Mouse (Mus musculus) kidney, adult 2 months (tissue): Measurements from ENCODE around the gene Gsap. TPM values are rescaled to one million over a fixed set of nuclear protein-coding genes. Genes with fewer than 3 reads are reported as not detected.

Experiments
- DNase-seq: peaks from one replicate; pipeline ENCODE4 v3.0.0; 2021
- H3K27ac ChIP-seq: fragments of 200-500 bp; 2 replicates; pipeline ENCODE4 v1.5.1; 2012; ENCODE audit warnings: low read depth, low read length, control low read depth, inconsistent platforms; ENCODE audit not compliant: insufficient read depth
- H3K27me3 ChIP-seq: fragments of 200-500 bp; replicated peaks from 2 replicates; pipeline ENCODE4 v1.6.1; 2012; ENCODE audit warnings: mild to moderate bottlenecking, moderate library complexity, low read length, inconsistent platforms; ENCODE audit not compliant: control insufficient read depth, insufficient read depth
- H3K36me3 ChIP-seq: fragments of 200-500 bp; 2 replicates; pipeline ENCODE4 v1.6.1; 2012; ENCODE audit warnings: mild to moderate bottlenecking, moderate library complexity, low read length, inconsistent platforms; ENCODE audit not compliant: control insufficient read depth, insufficient read depth
- H3K4me1 ChIP-seq: fragments of 200-500 bp; 2 replicates; pipeline ENCODE4 v1.6.1; 2011; ENCODE audit warnings: low read length; ENCODE audit not compliant: control insufficient read depth, insufficient read depth
- H3K4me3 ChIP-seq: fragments of 200-500 bp; 2 replicates; pipeline ENCODE4 v1.5.1; 2011; ENCODE audit warnings: mild to moderate bottlenecking, low read depth, low read length, control low read depth; ENCODE audit not compliant: insufficient read depth
- CTCF ChIP-seq: fragments of 200-500 bp; conservative IDR thresholded peaks from 2 replicates; pipeline ENCODE4 v1.5.1; 2011; ENCODE audit warnings: low read depth, mild to moderate bottlenecking, control low read depth, low read length, moderate library complexity, mixed read lengths; ENCODE audit not compliant: insufficient read depth, insufficient read length
- POLR2A ChIP-seq: fragments of 200-500 bp; IDR thresholded peaks from one replicate; pipeline ENCODE4 v1.6.1; 2011; ENCODE audit warnings: low read depth, low read length, control low read depth
- WGBS: fragments of 180-500 bp; shearing (Covaris S2); methylation state at CpG from one replicate; pipeline ENCODE4 v1.1.7; 2018; 5-methylcytosine and 5-hydroxymethylcytosine counted together
- polyA plus RNA-seq: library from polyadenylated mRNA; depleted of rRNA; stranded (reverse); fragments of >200 nt; gene quantifications from 2 replicates; pipeline ENCODE4 v1.2.3, GENCODE M21; 2012

Gsap gene
- polyA plus RNA-seq, 1 experiment: 3.7 TPM

GRCm38 (mm10) chr5:21169346-21169745, 16.7 kb upstream of the Gsap start:
- H3K4me3 ChIP-seq: no peak overlapping the region
- H3K27ac ChIP-seq: no peak overlapping the region
- WGBS: 49% methylated on average over 3 of the region's 3 CpGs
- peaks cover 4% of the 10 kb centered on the region for H3K4me1 ChIP-seq
- TF ChIP-seq CTCF: no peak
- no peak for TF ChIP-seq POLR2A
- H3K36me3 ChIP-seq: no peaks in the 10 kb centered on the region
- no peaks in the 10 kb centered on the region for H3K27me3 ChIP-seq
- peak; percentile 53 for DNase-seq

- 92% methylated on average over 1 of the region's 1 CpGs for WGBS
- DNase-seq: no peak
- H3K27me3 ChIP-seq: no peaks in the 10 kb centered on the region
- no peak for TF ChIP-seq POLR2A
- TF ChIP-seq CTCF: no peak
- no peak overlapping the region for H3K27ac ChIP-seq
- peaks cover 4% of the 10 kb centered on the region for H3K4me1 ChIP-seq
- no peaks in the 10 kb centered on the region for H3K36me3 ChIP-seq
- H3K4me3 ChIP-seq: no peak overlapping the region
These were observed 16.2 kb upstream of the Gsap start for GRCm38 (mm10) chr5:21169877-21170276.

- no peaks in the 10 kb centered on the region for H3K27me3 ChIP-seq
- TF ChIP-seq POLR2A (no peak), CTCF (no peak)
- 59% methylated on average over 4 of the region's 4 CpGs for WGBS
- no peak overlapping the region for H3K4me3 ChIP-seq
- H3K27ac ChIP-seq: no peak overlapping the region
- peaks cover 7% of the 10 kb centered on the region for H3K4me1 ChIP-seq
- DNase-seq: no peak
- H3K36me3 ChIP-seq: no peaks in the 10 kb centered on the region
These were observed 15.6 kb upstream of the Gsap start for GRCm38 (mm10) chr5:21170440-21170839.

GRCm38 (mm10) chr5:21170898-21171297, 15.2 kb upstream of the Gsap start:
- TF ChIP-seq POLR2A (no peak), CTCF (no peak)
- DNase-seq: no peak
- Histone ChIP-seq H3K4me1 (peaks cover 7% of the 10 kb centered on the region), H3K4me3 (no peak overlapping the region), H3K27ac (no peak overlapping the region), H3K36me3 (no peaks in the 10 kb centered on the region), H3K27me3 (no peaks in the 10 kb centered on the region)
- 67% methylated on average over 5 of the region's 5 CpGs for WGBS

GRCm38 (mm10) chr5:21171336-21171735, 14.7 kb upstream of the Gsap start:
- 53% methylated on average over 6 of the region's 6 CpGs for WGBS
- DNase-seq: no peak
- no peak for TF ChIP-seq CTCF
- Histone ChIP-seq H3K36me3 (no peaks in the 10 kb centered on the region), H3K27ac (no peak overlapping the region), H3K4me3 (no peak overlapping the region), H3K27me3 (no peaks in the 10 kb centered on the region), H3K4me1 (peaks cover 7% of the 10 kb centered on the region)

- DNase-seq: no peak
These were observed 13.7 kb upstream of the Gsap start for GRCm38 (mm10) chr5:21172316-21172715.

GRCm38 (mm10) chr5:21175132-21176112, 10.6 kb upstream of the Gsap start:
- H3K4me3 ChIP-seq: no peak overlapping the region
- TF ChIP-seq POLR2A (no peak), CTCF (no peak)
- H3K27me3 ChIP-seq: no peaks in the 10 kb centered on the region
- H3K27ac ChIP-seq: peak overlapping the region; percentile 18; the same call in 1 of the 2 replicates
- peaks cover 3% of the 10 kb centered on the region; the same call in 1 of the 2 replicates for H3K4me1 ChIP-seq
- peak; percentile 55 for DNase-seq
- WGBS: 43% methylated on average over 9 of the region's 9 CpGs
- H3K36me3 ChIP-seq: no peaks in the 10 kb centered on the region

More at GRCm38 (mm10) chr5:21172316-21172715, 13.7 kb upstream of the Gsap start:
- Histone ChIP-seq H3K4me1 (peaks cover 7% of the 10 kb centered on the region), H3K27ac (no peak overlapping the region), H3K27me3 (no peaks in the 10 kb centered on the region), H3K4me3 (no peak overlapping the region), H3K36me3 (no peaks in the 10 kb centered on the region)
- TF ChIP-seq POLR2A (no peak), CTCF (no peak)
- WGBS: 74% methylated on average over 3 of the region's 3 CpGs
